Mouse (Mus musculus) hindbrain, embryonic 11.5 days (tissue): Measurements from ENCODE around the gene Dnah11. TPM values are rescaled to one million over a fixed set of nuclear protein-coding genes. Genes with fewer than 3 reads are reported as not detected.

Experiments
- ATAC-seq: fragments of 200-750 bp; cut with Nextera tagmentation; 2 replicates; pipeline ENCODE4 v1.8.0; 2017; ENCODE audit warnings: mild to moderate bottlenecking, moderate TSS enrichment, moderate library complexity; ENCODE audit not compliant: low FRiP score
- DNase-seq: peaks from one replicate; pipeline ENCODE4 v3.0.0-alpha.2; 2015; ENCODE audit warnings: low spot score
- H3K27ac ChIP-seq: fragments of 300-500 bp; sonication (generic); 2 replicates; pipeline ENCODE4 v1.5.1; 2014; ENCODE audit warnings: mild to moderate bottlenecking, low read depth, low read length
- H3K27me3 ChIP-seq: fragments of 300-500 bp; sonication (generic); 2 replicates; pipeline ENCODE4 v1.6.1; 2014; ENCODE audit warnings: mild to moderate bottlenecking, low read length, moderate library complexity, mixed read lengths; ENCODE audit not compliant: control insufficient read depth, insufficient read depth
- H3K36me3 ChIP-seq: fragments of 300-500 bp; sonication (generic); 2 replicates; pipeline ENCODE4 v1.6.1; 2014; ENCODE audit warnings: mild to moderate bottlenecking, low read length, moderate library complexity, mixed read lengths; ENCODE audit not compliant: control insufficient read depth, insufficient read depth
- H3K4me1 ChIP-seq: fragments of 300-500 bp; sonication (generic); replicated peaks from 2 replicates; pipeline ENCODE4 v1.6.1; 2014; ENCODE audit warnings: low read length, mixed read lengths; ENCODE audit not compliant: control insufficient read depth, insufficient read depth
- H3K4me2 ChIP-seq: fragments of 300-500 bp; sonication (generic); replicated peaks from 2 replicates; pipeline ENCODE4 v1.6.1; 2014; ENCODE audit warnings: mild to moderate bottlenecking, low read depth, low read length
- H3K4me3 ChIP-seq: fragments of 300-500 bp; sonication (generic); 2 replicates; pipeline ENCODE4 v1.5.1; 2014; ENCODE audit warnings: low read depth, low read length
- H3K9ac ChIP-seq: fragments of 300-500 bp; sonication (generic); 2 replicates; pipeline ENCODE4 v1.6.1; 2014; ENCODE audit warnings: low read depth, low read length
- H3K9me3 ChIP-seq: fragments of 300-500 bp; sonication (generic); 2 replicates; pipeline ENCODE4 v1.6.1; 2016; ENCODE audit warnings: low read length; ENCODE audit not compliant: control insufficient read depth
- WGBS: fragments of 180-500 bp; shearing (Covaris S2); extraction: QIAGEN DNeasy Blood & Tissue Kit; methylation state at CpG from one replicate; pipeline ENCODE4 v1.1.7; 2014; 5-methylcytosine and 5-hydroxymethylcytosine counted together
- polyA plus RNA-seq: library from polyadenylated mRNA; unstranded; fragments of >200 nt; fragmentation: Nextera tagmentation; extraction: Ambion mirVana; gene quantifications from 2 replicates; pipeline ENCODE4 v1.2.1, GENCODE M21; 2014

Gene Dnah11
- polyA plus RNA-seq, 1 experiment from 2014 or later: 0.43 TPM

GRCm38 (mm10) chr12:117837376-117837775 lies 361.5 kb downstream of the Dnah11 start:
- ATAC-seq (no peak), DNase-seq (no peak)
- H3K36me3 ChIP-seq: no peaks in the 10 kb centered on the region
- no peaks in the 10 kb centered on the region for H3K9me3 ChIP-seq
- no peaks in the 10 kb centered on the region for H3K27me3 ChIP-seq
- no peak overlapping the region for H3K4me3 ChIP-seq
- 92% methylated on average over 4 of the region's 4 CpGs for WGBS
- H3K27ac ChIP-seq: no peak overlapping the region
- H3K9ac ChIP-seq: no peak overlapping the region
- H3K4me2 ChIP-seq: no peak overlapping the region
- no peaks in the 10 kb centered on the region for H3K4me1 ChIP-seq

- Histone ChIP-seq H3K27ac (no peak overlapping the region), H3K27me3 (no peaks in the 10 kb centered on the region), H3K9ac (no peak overlapping the region), H3K4me2 (no peak overlapping the region), H3K36me3 (no peaks in the 10 kb centered on the region), H3K9me3 (no peaks in the 10 kb centered on the region), H3K4me3 (no peak overlapping the region), H3K4me1 (no peaks in the 10 kb centered on the region)
- ATAC-seq (no peak), DNase-seq (no peak)
- WGBS: 38% methylated on average over 10 of the region's 10 CpGs
These were observed 363.5 kb downstream of the Dnah11 start for GRCm38 (mm10) chr12:117835371-117835770.

GRCm38 (mm10) chr12:117834652-117835051 lies 364.2 kb downstream of the Dnah11 start:
- ATAC-seq (no peak), DNase-seq (no peak)
- Histone ChIP-seq H3K4me1 (no peaks in the 10 kb centered on the region), H3K27ac (no peak overlapping the region), H3K27me3 (no peaks in the 10 kb centered on the region), H3K36me3 (no peaks in the 10 kb centered on the region), H3K4me3 (no peak overlapping the region), H3K9ac (no peak overlapping the region), H3K4me2 (no peak overlapping the region), H3K9me3 (no peaks in the 10 kb centered on the region)
- 84% methylated on average over 2 of the region's 2 CpGs for WGBS

- Histone ChIP-seq H3K36me3 (no peaks in the 10 kb centered on the region), H3K4me3 (no peak overlapping the region), H3K9me3 (no peaks in the 10 kb centered on the region), H3K4me1 (no peaks in the 10 kb centered on the region), H3K27ac (no peak overlapping the region), H3K9ac (no peak overlapping the region), H3K4me2 (no peak overlapping the region), H3K27me3 (no peaks in the 10 kb centered on the region)
- DNase-seq: no peak
- ATAC-seq: no peak
- 53% methylated on average over 5 of the region's 5 CpGs for WGBS
These were observed 366.7 kb downstream of the Dnah11 start for GRCm38 (mm10) chr12:117832190-117832589.

GRCm38 (mm10) chr12:117831351-117831961 lies 367.4 kb downstream of the Dnah11 start:
- WGBS: 78% methylated on average over 8 of the region's 8 CpGs
- Histone ChIP-seq H3K4me3 (no peak overlapping the region), H3K27ac (no peak overlapping the region), H3K9ac (no peak overlapping the region), H3K36me3 (no peaks in the 10 kb centered on the region), H3K4me1 (no peaks in the 10 kb centered on the region), H3K9me3 (no peaks in the 10 kb centered on the region), H3K4me2 (no peak overlapping the region), H3K27me3 (no peaks in the 10 kb centered on the region)
- ATAC-seq (no peak), DNase-seq (no peak)

- Histone ChIP-seq H3K36me3 (no peaks in the 10 kb centered on the region), H3K9ac (no peak overlapping the region), H3K4me3 (no peak overlapping the region), H3K4me1 (no peaks in the 10 kb centered on the region), H3K27ac (no peak overlapping the region), H3K9me3 (no peaks in the 10 kb centered on the region), H3K27me3 (no peaks in the 10 kb centered on the region), H3K4me2 (no peak overlapping the region)
- 91% methylated on average over 3 of the region's 3 CpGs for WGBS
- DNase-seq (no peak), ATAC-seq (no peak)
These were observed 370.5 kb downstream of the Dnah11 start for GRCm38 (mm10) chr12:117828350-117828749.

Other genes with a start within 250 kb of the Dnah11 start
- gene Sp4, start 102.4 kb upstream of the Dnah11 start, polyA plus RNA-seq: 16.8 and 21.3 TPM in 2 replicates